Comparison of ENCODE assay signal across 8 mouse cellular contexts in genomic region chr5:115507267-115507980, GRCm38 (mm10). TPM values are rescaled to one million over a fixed set of nuclear protein-coding genes. Genes with fewer than 3 reads are reported as not detected.
DNase-seq lines count a peak whose midpoint lies in the region; ATAC-seq and TF ChIP-seq lines count a peak whose summit lies in the region.

No protein-coding gene starts in this region.

- H3K4me2 ChIP-seq in limb, embryonic 14.5 days (replicated peaks; ENCODE audit: low read depth, low read length, severe bottlenecking) = peak overlapping the region; percentile 74
- peak overlapping the region; percentile 87 for H3K4me2 ChIP-seq in stomach, embryonic 14.5 days (replicated peaks; ENCODE audit: low read depth, low read length)

- DNase-seq in cerebellum, adult 2 months = peak; percentile 41 to 51
- no peak for DNase-seq in cerebellum, postnatal 36 days
- DNase-seq in testis, postnatal 14 days (ENCODE audit: low spot score) = no peak
- DNase-seq in limb, embryonic 14.5 days (ENCODE audit: low spot score) = no peak
- no peak for DNase-seq in spleen, adult 12 weeks (ENCODE audit: low spot score)
- no peak for DNase-seq in adrenal gland, postnatal 14 days

- H3K36me3 ChIP-seq in testis, adult 2 months (ENCODE audit: control insufficient read depth, insufficient read depth, low read length) = no peaks in the 10 kb centered on the region
- 0 out of 2 replicates have a peak, but pooled peaks cover 3% of the 10 kb centered on the region for H3K36me3 ChIP-seq in limb, embryonic 14.5 days (ENCODE audit: control insufficient read depth, insufficient read depth, low read length)
- no peaks in the 10 kb centered on the region for H3K36me3 ChIP-seq in stomach, embryonic 14.5 days (ENCODE audit: control insufficient read depth, insufficient read depth, low read length)

- 1% methylated on average over 12 of the region's 12 CpGs for WGBS in cerebellum, adult 2 months
- 18% methylated on average over 12 of the region's 12 CpGs for WGBS in limb, embryonic 14.5 days
- 22% methylated on average over 12 of the region's 12 CpGs for WGBS in stomach, embryonic 14.5 days

- H3K9ac ChIP-seq in limb, embryonic 14.5 days (ENCODE audit: low read depth, low read length, severe bottlenecking) = peak overlapping the region; percentile 89
- peak overlapping the region; percentile 86 for H3K9ac ChIP-seq in stomach, embryonic 14.5 days (replicated peaks; ENCODE audit: low read depth, low read length)

- peak overlapping the region; percentile 82 for H3K4me3 ChIP-seq in cerebellum, adult 2 months (replicated peaks; ENCODE audit: insufficient read depth, low read depth, low read length)
- peak overlapping the region; percentile 89 for H3K4me3 ChIP-seq in testis, adult 2 months (ENCODE audit: control insufficient read depth, low read depth, low read length)
- peak overlapping the region; percentile 99 for H3K4me3 ChIP-seq in limb, embryonic 14.5 days (replicated peaks; ENCODE audit: low read length)
- peak overlapping the region; percentile 90 for H3K4me3 ChIP-seq in stomach, embryonic 14.5 days (ENCODE audit: low read depth, low read length)

- H3K9me3 ChIP-seq in limb, embryonic 14.5 days (ENCODE audit: control insufficient read depth, low read length) = no peaks in the 10 kb centered on the region
- 0 out of 2 replicates have a peak, but pooled peaks cover 3% of the 10 kb centered on the region for H3K9me3 ChIP-seq in stomach, embryonic 14.5 days (ENCODE audit: control insufficient read depth, low read depth, low read length)

- peak overlapping the region; percentile 67 for H3K27ac ChIP-seq in cerebellum, adult 2 months (ENCODE audit: insufficient read depth, low read length)
- no peak overlapping the region for H3K27ac ChIP-seq in testis, adult 2 months (ENCODE audit: control insufficient read depth, insufficient read depth, low read depth, low read length)
- H3K27ac ChIP-seq in limb, embryonic 14.5 days (replicated peaks; ENCODE audit: low read depth, low read length) = 0 out of 2 replicates have a peak overlapping the region, but pooled peaks have one; percentile 4
- no peak overlapping the region for H3K27ac ChIP-seq in stomach, embryonic 14.5 days (ENCODE audit: low read length)

- peaks cover 14% of the 10 kb centered on the region for H3K4me1 ChIP-seq in cerebellum, adult 2 months (ENCODE audit: control insufficient read depth, insufficient read depth, low read length)
- peaks cover 13% of the 10 kb centered on the region for H3K4me1 ChIP-seq in testis, adult 2 months (ENCODE audit: control insufficient read depth, insufficient read depth, low read length)
- peaks cover 31% of the 10 kb centered on the region for H3K4me1 ChIP-seq in limb, embryonic 14.5 days (ENCODE audit: control insufficient read depth, insufficient read depth, low read length)
- peaks cover 26% of the 10 kb centered on the region for H3K4me1 ChIP-seq in stomach, embryonic 14.5 days (ENCODE audit: control insufficient read depth, insufficient read depth, low read length)

- no peak for ATAC-seq in limb, embryonic 14.5 days (ENCODE audit: low FRiP score, low read depth)
- no peak for ATAC-seq in stomach, embryonic 14.5 days (ENCODE audit: insufficient number of reproducible peaks, insufficient read depth, low FRiP score, low read depth)

- no peak for TF ChIP-seq CTCF in cerebellum, adult 2 months (IDR thresholded peaks at IDR 0.05; ENCODE audit: borderline replicate concordance, insufficient read depth, low read depth, low read length)
- TF ChIP-seq CTCF in testis, adult 2 months (IDR thresholded peaks at IDR 0.05; ENCODE audit: control insufficient read depth, insufficient read depth, insufficient replicate concordance, low read depth, low read length) = no peak

- no peaks in the 10 kb centered on the region for H3K27me3 ChIP-seq in cerebellum, adult 2 months (ENCODE audit: control insufficient read depth, insufficient read depth, low read length)
- no peaks in the 10 kb centered on the region for H3K27me3 ChIP-seq in testis, adult 2 months (ENCODE audit: control insufficient read depth, insufficient read depth, low read length)
- no peaks in the 10 kb centered on the region for H3K27me3 ChIP-seq in limb, embryonic 14.5 days (ENCODE audit: control insufficient read depth, insufficient read depth, low read length)
- no peaks in the 10 kb centered on the region for H3K27me3 ChIP-seq in stomach, embryonic 14.5 days (ENCODE audit: control insufficient read depth, insufficient read depth, low read length)

- TF ChIP-seq POLR2A in cerebellum, adult 2 months (IDR thresholded peaks at IDR 0.05; ENCODE audit: borderline replicate concordance, insufficient read depth, low read length) = no peak
- TF ChIP-seq POLR2A in testis, adult 2 months (IDR thresholded peaks at IDR 0.05; ENCODE audit: control insufficient read depth, low read depth, low read length) = no peak
- no peak for TF ChIP-seq POLR2A in limb, embryonic 14.5 days (IDR thresholded peaks at IDR 0.05; ENCODE audit: borderline replicate concordance, extremely low read depth, insufficient read depth, insufficient read length)

RNA-seq across cellular contexts. Expression of gene Pxn, which starts 0.9 kb away (rescaled TPM):
- polyA plus RNA-seq in cerebellum, adult 2 months (2012; rRNA removed) = 194 and 240 TPM in 2 replicates
- polyA plus RNA-seq in testis, adult 2 months (2012; rRNA removed) = 81.6 and 82.6 TPM in 2 replicates
- 119 and 145 TPM in 2 replicates for polyA plus RNA-seq in limb, embryonic 14.5 days (2012; rRNA removed)
- 25.0 and 26.3 TPM in 2 replicates for polyA plus RNA-seq in limb, embryonic 14.5 days (2014; fragmentation: Nextera tagmentation; extraction: Ambion mirVana)
- polyA plus RNA-seq in stomach, embryonic 14.5 days (2014; fragmentation: Nextera tagmentation; extraction: Ambion mirVana) = 15.9 and 17.7 TPM in 2 replicates
- 48.9 and 54.8 TPM in 2 replicates for total RNA-seq in adrenal gland, postnatal 14 days (2021)

RNA-seq across cellular contexts. Expression of gene Sirt4, which starts 22.9 kb away (rescaled TPM):
- 114 and 122 TPM in 2 replicates for polyA plus RNA-seq in cerebellum, adult 2 months (2012; rRNA removed)
- polyA plus RNA-seq in testis, adult 2 months (2012; rRNA removed) = 34.6 and 38.4 TPM in 2 replicates
- polyA plus RNA-seq in limb, embryonic 14.5 days (2012; rRNA removed) = 69.2 and 82.4 TPM in 2 replicates
- polyA plus RNA-seq in limb, embryonic 14.5 days (2014; fragmentation: Nextera tagmentation; extraction: Ambion mirVana) = 20.4 and 24.1 TPM in 2 replicates
- 20.9 and 23.5 TPM in 2 replicates for polyA plus RNA-seq in stomach, embryonic 14.5 days (2014; fragmentation: Nextera tagmentation; extraction: Ambion mirVana)
- 18.1 and 23.5 TPM in 2 replicates for total RNA-seq in adrenal gland, postnatal 14 days (2021)

RNA-seq across cellular contexts. Expression of gene Pla2g1b, which starts 41.4 kb away (rescaled TPM):
- polyA plus RNA-seq in cerebellum, adult 2 months (2012; rRNA removed) = not detected in 2 replicates
- polyA plus RNA-seq in testis, adult 2 months (2012; rRNA removed) = 0.64 and 0.87 TPM in 2 replicates
- polyA plus RNA-seq in limb, embryonic 14.5 days (2012; rRNA removed) = not detected in 2 replicates
- polyA plus RNA-seq in limb, embryonic 14.5 days (2014; fragmentation: Nextera tagmentation; extraction: Ambion mirVana) = not detected in 2 replicates
- polyA plus RNA-seq in stomach, embryonic 14.5 days (2014; fragmentation: Nextera tagmentation; extraction: Ambion mirVana) = 16.7 and 20.2 TPM in 2 replicates
- not detected in 2 replicates for total RNA-seq in adrenal gland, postnatal 14 days (2021)

RNA-seq across cellular contexts. Expression of gene Rplp0, which starts 51.8 kb away (rescaled TPM):
- polyA plus RNA-seq in cerebellum, adult 2 months (2012; rRNA removed) = 478 and 485 TPM in 2 replicates
- polyA plus RNA-seq in testis, adult 2 months (2012; rRNA removed) = 1,431 and 1,500 TPM in 2 replicates
- polyA plus RNA-seq in limb, embryonic 14.5 days (2012; rRNA removed) = 3,411 and 4,152 TPM in 2 replicates
- 2,030 and 2,068 TPM in 2 replicates for polyA plus RNA-seq in limb, embryonic 14.5 days (2014; fragmentation: Nextera tagmentation; extraction: Ambion mirVana)
- 1,866 and 1,880 TPM in 2 replicates for polyA plus RNA-seq in stomach, embryonic 14.5 days (2014; fragmentation: Nextera tagmentation; extraction: Ambion mirVana)
- total RNA-seq in adrenal gland, postnatal 14 days (2021) = 786 and 963 TPM in 2 replicates

RNA-seq across cellular contexts. Expression of gene Gcn1l1, which starts 57.6 kb away (rescaled TPM):
- 39.3 and 40.9 TPM in 2 replicates for polyA plus RNA-seq in cerebellum, adult 2 months (2012; rRNA removed)
- 67.7 and 77.1 TPM in 2 replicates for polyA plus RNA-seq in testis, adult 2 months (2012; rRNA removed)
- polyA plus RNA-seq in limb, embryonic 14.5 days (2012; rRNA removed) = 47.0 and 59.2 TPM in 2 replicates
- polyA plus RNA-seq in limb, embryonic 14.5 days (2014; fragmentation: Nextera tagmentation; extraction: Ambion mirVana) = 42.8 and 49.7 TPM in 2 replicates
- 42.3 TPM in 2 replicates for polyA plus RNA-seq in stomach, embryonic 14.5 days (2014; fragmentation: Nextera tagmentation; extraction: Ambion mirVana)
- 59.7 and 60.4 TPM in 2 replicates for total RNA-seq in adrenal gland, postnatal 14 days (2021)

Comparison
In these comparisons a context has a peak if more than half of its experiments do, and no peak if none do; other contexts are left out.
1. DNase-seq: peak in cerebellum, adult 2 months (2 of 2); none in cerebellum, postnatal 36 days (0 of 2), testis, postnatal 14 days (single experiment), limb, embryonic 14.5 days (single experiment), spleen, adult 12 weeks (single experiment) and adrenal gland, postnatal 14 days (single experiment).
2. H3K27ac ChIP-seq: peak in cerebellum, adult 2 months (single experiment) and limb, embryonic 14.5 days (single experiment); none in testis, adult 2 months (single experiment) and stomach, embryonic 14.5 days (single experiment).
3. Peak in every context shown above with its lines, with median percentiles within 50 percentile points of each other: H3K4me3 ChIP-seq.